Mouse (Mus musculus): Measurements from ENCODE around the gene Eif4g1.

DNA sequence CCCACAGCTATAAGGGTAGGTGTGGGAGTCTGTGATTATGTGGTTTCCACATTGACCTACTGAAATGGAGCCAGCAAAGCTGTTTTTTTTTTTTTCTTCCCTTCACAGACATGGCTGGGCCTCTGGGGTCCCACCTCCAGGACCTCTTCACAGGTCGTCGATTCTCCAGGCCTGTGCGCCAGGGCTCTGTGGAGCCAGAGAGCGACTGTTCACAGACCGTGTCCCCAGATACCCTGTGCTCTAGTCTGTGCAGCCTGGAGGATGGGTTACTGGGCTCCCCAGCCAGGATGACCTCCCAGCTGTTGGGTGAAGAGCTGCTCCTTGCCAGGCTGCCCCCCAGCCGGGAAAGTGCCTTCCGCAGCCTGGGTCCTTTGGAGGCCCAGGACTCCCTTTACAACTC, 33.2 kb downstream of the Eif4g1 start:
- no peak for TF ChIP-seq CTCF (IDR thresholded peaks at IDR 0.05; ENCODE audit: low read depth)
- no peak for TF ChIP-seq EP300 (IDR thresholded peaks at IDR 0.05; ENCODE audit: low read depth)
